Mouse (Mus musculus) CH12.LX (cell line): ENCODE data around the gene Samd4b. TPM values are rescaled to one million over a fixed set of nuclear protein-coding genes. Genes with fewer than 3 reads are reported as not detected.

Experiments used
- DNase-seq: peaks from one replicate; pipeline ENCODE4 v3.0.0-alpha.2; 2013; ENCODE audit errors: extremely low read depth
- H3K27ac ChIP-seq: 2 replicates; pipeline ENCODE4 v1.5.1; 2012; ENCODE audit warnings: low read depth, mild to moderate bottlenecking, control low read depth, moderate library complexity; ENCODE audit not compliant: insufficient read depth
- H3K27me3 ChIP-seq: replicated peaks from 2 replicates; pipeline ENCODE3; 2012; ENCODE audit warnings: inconsistent platforms
- H3K36me3 ChIP-seq, 2 experiments: replicated peaks in 1 of 2; 2 replicates each; pipeline versions ENCODE3 to v1.6.1; 2012; ENCODE audit warnings: inconsistent platforms in 1 of 2, low read length in 1 of 2, mild to moderate bottlenecking in 1 of 2, mixed read lengths in 1 of 2, moderate library complexity in 1 of 2; ENCODE audit not compliant: control insufficient read depth in 1 of 2, insufficient read depth in 1 of 2
- H3K4me1 ChIP-seq, 2 experiments: 2 replicates each; pipeline ENCODE4 v1.6.1; 2012; ENCODE audit warnings: inconsistent platforms in 1 of 2, moderate library complexity in 1 of 2; ENCODE audit not compliant: insufficient read depth in 2 of 2, control insufficient read depth in 1 of 2
- H3K4me2 ChIP-seq: 2 replicates; pipeline ENCODE4 v1.6.1; 2012; ENCODE audit warnings: low read depth, mild to moderate bottlenecking, control low read depth; ENCODE audit not compliant: poor library complexity, insufficient read depth, severe bottlenecking
- H3K4me3 ChIP-seq, 3 experiments: fragments of 150-350 bp in 1 of 3; sonication (generic) in 1 of 3; replicated peaks in 1 of 3; 2 replicates each; pipeline versions ENCODE3 to v1.5.1; 2011 to 2012; ENCODE audit warnings: low read depth in 2 of 3, low read length in 2 of 3, mild to moderate bottlenecking in 2 of 3, moderate library complexity in 2 of 3, control low read depth in 1 of 3, improper control_type of control experiment in 1 of 3, inconsistent platforms in 1 of 3, mixed read lengths in 1 of 3; ENCODE audit not compliant: poor library complexity in 1 of 3
- H3K79me2 ChIP-seq: replicated peaks from 2 replicates; pipeline ENCODE4 v1.6.1; 2012; ENCODE audit warnings: mild to moderate bottlenecking, moderate library complexity; ENCODE audit not compliant: control insufficient read depth, poor library complexity, insufficient read depth, severe bottlenecking; ENCODE audit errors: extremely low read depth
- H3K9ac ChIP-seq: 2 replicates; pipeline ENCODE4 v1.6.1; 2012; ENCODE audit warnings: low read depth, mild to moderate bottlenecking, control low read depth, moderate library complexity; ENCODE audit not compliant: insufficient read depth
- H3K9me3 ChIP-seq: replicated peaks from 2 replicates; pipeline ENCODE3; 2012; ENCODE audit warnings: low read length, inconsistent platforms, mixed read lengths
- CHD1 ChIP-seq: IDR thresholded peaks from 2 replicates; pipeline ENCODE4 v1.6.1; 2012; ENCODE audit warnings: low read depth, low read length, improper control_type of control experiment, inconsistent platforms
- E2F4 ChIP-seq: IDR thresholded peaks from 2 replicates; pipeline ENCODE4 v1.6.1; 2011; ENCODE audit warnings: low read depth, low read length, improper control_type of control experiment; ENCODE audit not compliant: insufficient replicate concordance
- EP300 ChIP-seq: IDR thresholded peaks from 2 replicates; pipeline ENCODE4 v1.6.1; 2011; ENCODE audit warnings: low read length, improper control_type of control experiment
- GABPA ChIP-seq: IDR thresholded peaks from 2 replicates; pipeline ENCODE4 v1.6.1; 2012; ENCODE audit warnings: low read depth, low read length, improper control_type of control experiment, inconsistent platforms; ENCODE audit not compliant: insufficient replicate concordance
- HCFC1 ChIP-seq: IDR thresholded peaks from 2 replicates; pipeline ENCODE4 v1.6.1; 2012; ENCODE audit warnings: low read depth, mild to moderate bottlenecking, inconsistent platforms, low read length, improper control_type of control experiment
- IRF4 ChIP-seq: IDR thresholded peaks from 2 replicates; pipeline ENCODE4 v1.6.1; 2014; ENCODE audit warnings: low read depth, mild to moderate bottlenecking, inconsistent platforms, low read length, improper control_type of control experiment
- KAT2A ChIP-seq: IDR thresholded peaks from 2 replicates; pipeline ENCODE4 v1.6.1; 2012; ENCODE audit warnings: low read length, improper control_type of control experiment, inconsistent platforms; ENCODE audit not compliant: insufficient replicate concordance
- MAZ ChIP-seq: IDR thresholded peaks from 2 replicates; pipeline ENCODE4 v1.6.1; 2012; ENCODE audit warnings: low read depth, mild to moderate bottlenecking, inconsistent platforms, low read length, improper control_type of control experiment, moderate library complexity
- MEF2A ChIP-seq: IDR thresholded peaks from 2 replicates; pipeline ENCODE4 v1.6.1; 2014; ENCODE audit warnings: low read depth, mild to moderate bottlenecking, inconsistent platforms, low read length, improper control_type of control experiment, borderline replicate concordance
- MXI1 ChIP-seq: IDR thresholded peaks from 2 replicates; pipeline ENCODE4 v1.6.1; 2011; ENCODE audit warnings: mild to moderate bottlenecking, low read depth, low read length, improper control_type of control experiment
- NELFE ChIP-seq: IDR thresholded peaks from 2 replicates; pipeline ENCODE4 v1.6.1; 2011; ENCODE audit warnings: low read depth, low read length, improper control_type of control experiment
- NRF1 ChIP-seq: IDR thresholded peaks from 2 replicates; pipeline ENCODE4 v1.6.1; 2014; ENCODE audit warnings: low read depth, mild to moderate bottlenecking, inconsistent platforms, low read length, improper control_type of control experiment, moderate library complexity
- POLR2A ChIP-seq: IDR thresholded peaks from 2 replicates; pipeline ENCODE4 v1.6.1; 2011; ENCODE audit warnings: low read depth, mild to moderate bottlenecking, improper control_type of control experiment, low read length
- POLR2AphosphoS2 ChIP-seq: IDR thresholded peaks from 2 replicates; pipeline ENCODE4 v1.6.1; 2011; ENCODE audit warnings: low read depth, low read length, improper control_type of control experiment
- SIN3A ChIP-seq: IDR thresholded peaks from 2 replicates; pipeline ENCODE4 v1.6.1; 2012; ENCODE audit warnings: low read length, improper control_type of control experiment, inconsistent platforms
- UBTF ChIP-seq: IDR thresholded peaks from 2 replicates; pipeline ENCODE4 v1.6.1; 2012; ENCODE audit warnings: low read depth, mild to moderate bottlenecking, inconsistent platforms, low read length, improper control_type of control experiment, moderate library complexity
- USF1 ChIP-seq: IDR thresholded peaks from 2 replicates; pipeline ENCODE4 v1.6.1; 2014; ENCODE audit warnings: low read depth, mild to moderate bottlenecking, inconsistent platforms, low read length, improper control_type of control experiment
- ZC3H11A ChIP-seq: IDR thresholded peaks from 2 replicates; pipeline ENCODE4 v1.6.1; 2012; ENCODE audit warnings: low read depth, mild to moderate bottlenecking, inconsistent platforms, low read length, improper control_type of control experiment
- ZMIZ1 ChIP-seq: IDR thresholded peaks from 2 replicates; pipeline ENCODE4 v1.6.1; 2012; ENCODE audit warnings: low read depth, mild to moderate bottlenecking, inconsistent platforms, low read length, improper control_type of control experiment
- ZNF384 ChIP-seq: IDR thresholded peaks from 2 replicates; pipeline ENCODE4 v1.6.1; 2012; ENCODE audit warnings: low read depth, low read length, improper control_type of control experiment, inconsistent platforms
- dilution Hi-C: fragments of 300-500 bp; cut with MboI; formaldehyde crosslinking; loops from 2 replicates; pipeline ENCODE4 v1.14.3; 2020; ENCODE audit warnings: low sequenced_read_pairs; ENCODE audit not compliant: extremely low pct_unique_long_range_greater_than_20kb, extremely low pct_ligation_motif_present
- in situ Hi-C: fragments of 300-500 bp; cut with MboI; formaldehyde crosslinking; loops from 3 replicates; pipeline ENCODE4 v1.14.3; 2019; ENCODE audit warnings: low sequenced_read_pairs, low pct_ligation_motif_present, low pct_unique_long_range_greater_than_20kb, mixed read lengths
- polyA plus RNA-seq: library from polyadenylated mRNA; unstranded; fragments of >175 nt; gene quantifications from 2 replicates; pipeline ENCODE4 v1.2.1, GENCODE M21; 2012; ENCODE audit warnings: low read depth; ENCODE audit not compliant: insufficient read length
- total RNA-seq, 2 experiments: library from RNA; depleted of rRNA; stranded (reverse); fragments of 300-350 nt in 1 of 2; fragments of >200 nt in 1 of 2; gene quantifications; 2 replicates each; pipeline ENCODE4 v1.2.3; 2012 to 2014

Samd4b gene
- total and polyA plus RNA-seq, 3 experiments, result 3.7 to 24.6 (median 10.0) TPM

GRCm38 (mm10) chr7:28381017-28381790 lies 216.7 kb downstream of the Samd4b start (continued):
- TF ChIP-seq GABPA (no peak; the same call in 1 of the 2 replicates), ZC3H11A (no peak), USF1 (no peak), UBTF (no peak), HCFC1 (peak; percentile 41; the same call in 1 of the 2 replicates), ZMIZ1 (no peak), CHD1 (no peak), E2F4 (no peak), POLR2AphosphoS2 (no peak), MAZ (peak; percentile 94)

- H3K4me1 ChIP-seq, result peaks cover 30 to 80% of the 10 kb centered on the region in 2 experiments
- dilution Hi-C loops, result no loop called here
Measured at GRCm38 (mm10) chr7:28380237-28381016, 217.5 kb downstream of the Samd4b start, which contains the start of gene Zfp36. Zfp36 (minus strand) TSS chr7:28380253.

More at GRCm38 (mm10) chr7:28380237-28381016, 217.5 kb downstream of the Samd4b start, which contains the start of gene Zfp36:
- Histone ChIP-seq H3K4me3 (peak within 1 kb of the TSS; percentile 75 to 87 (median 84)), H3K36me3 (peaks cover 9 to 20% of the 10 kb centered on the region in 2 experiments), H3K79me2 (peaks cover 27% of the 10 kb centered on the region), H3K27ac (peak within 1 kb of the TSS; percentile 97), H3K4me2 (peak within 1 kb of the TSS; percentile 85), H3K9ac (peak within 1 kb of the TSS; percentile 46), H3K9me3 (no peaks in the 10 kb centered on the region), H3K27me3 (no peaks in the 10 kb centered on the region)
- no peak for TF ChIP-seq POLR2A
- peak; percentile 20; the same call in 1 of the 2 replicates for TF ChIP-seq MXI1
- no peak for TF ChIP-seq KAT2A
- 0 out of 2 replicates have a peak, but pooled peaks have one; percentile 31 for TF ChIP-seq EP300
- 0 out of 2 replicates have a peak, but pooled peaks have one; percentile 26 for TF ChIP-seq NELFE
- TF ChIP-seq IRF4, result peak; percentile 16; the same call in 1 of the 2 replicates
- peak; percentile 22; the same call in 1 of the 2 replicates for TF ChIP-seq MEF2A
- no peak for TF ChIP-seq NRF1
- TF ChIP-seq ZNF384, result peak; percentile 92
- TF ChIP-seq SIN3A, result 0 out of 2 replicates have a peak, but pooled peaks have one; percentile 50
- no peak for DNase-seq
- in situ Hi-C loops, result no loop called here
